ENCODE assay signal across 8 mouse cellular contexts in genomic region chr6:37439676-37440490, GRCm38 (mm10). TPM values are rescaled to one million over a fixed set of nuclear protein-coding genes. Genes with fewer than 3 reads are reported as not detected.
DNase-seq lines count a peak whose midpoint lies in the region; ATAC-seq lines count a peak whose summit lies in the region.

No protein-coding gene starts in this region.

- WGBS in hindbrain, embryonic 13.5 days = 61% methylated on average over 13 of the region's 13 CpGs
- 68% methylated on average over 13 of the region's 13 CpGs for WGBS in liver, embryonic 15.5 days (ENCODE audit: insufficient replicate concordance)

- H3K36me3 ChIP-seq in erythroblast, embryonic 14.5 days (ENCODE audit: control insufficient read depth) = no peaks in the 10 kb centered on the region; the same call in 1 of the 2 replicates
- no peaks in the 10 kb centered on the region for H3K36me3 ChIP-seq in hindbrain, embryonic 13.5 days
- H3K36me3 ChIP-seq in liver, embryonic 15.5 days (replicated peaks) = no peaks in the 10 kb centered on the region

- peak overlapping the region; percentile 43; the same call in 1 of the 2 replicates for H3K27ac ChIP-seq in brown adipose tissue, adult 24 weeks (replicated peaks; ENCODE audit: low read depth, low read length)
- H3K27ac ChIP-seq in hindbrain, embryonic 13.5 days = no peak overlapping the region
- no peak overlapping the region for H3K27ac ChIP-seq in liver, embryonic 15.5 days (replicated peaks)

- H3K4me2 ChIP-seq in hindbrain, embryonic 13.5 days = peak overlapping the region; percentile 88
- peak overlapping the region; percentile 86 for H3K4me2 ChIP-seq in liver, embryonic 15.5 days

- DNase-seq in yolk sac, embryonic 10.5 days (ENCODE audit: low spot score) = peak; percentile 37
- no peak for DNase-seq in urinary bladder, adult 2 months (ENCODE audit: low spot score)
- DNase-seq in urinary bladder, postnatal 36 days (ENCODE audit: low spot score in 2 of 2) = no peak

- peak overlapping the region; percentile 76 for H3K4me3 ChIP-seq in erythroblast, embryonic 14.5 days (replicated peaks)
- H3K4me3 ChIP-seq in brown adipose tissue, adult 24 weeks (ENCODE audit: insufficient read depth, low read depth, low read length) = peak overlapping the region; percentile 80
- peak overlapping the region; percentile 77 for H3K4me3 ChIP-seq in hindbrain, embryonic 13.5 days
- H3K4me3 ChIP-seq in liver, embryonic 15.5 days (replicated peaks) = peak overlapping the region; percentile 77

- no peak for ATAC-seq in erythroblast, adult 5-6 weeks (replicated peaks; ENCODE audit: low FRiP score, poor library complexity, severe bottlenecking)
- no peak for ATAC-seq in hindbrain, embryonic 13.5 days (ENCODE audit: low FRiP score)
- ATAC-seq in liver, embryonic 15.5 days (ENCODE audit: insufficient read depth) = no peak

- H3K27me3 ChIP-seq in erythroblast, embryonic 14.5 days (ENCODE audit: control insufficient read depth) = peaks cover 13% of the 10 kb centered on the region
- peaks cover 11% of the 10 kb centered on the region; the same call in 1 of the 2 replicates for H3K27me3 ChIP-seq in hindbrain, embryonic 13.5 days
- no peaks in the 10 kb centered on the region for H3K27me3 ChIP-seq in liver, embryonic 15.5 days

- peaks cover 25% of the 10 kb centered on the region for H3K4me1 ChIP-seq in erythroblast, embryonic 14.5 days (ENCODE audit: control insufficient read depth)
- H3K4me1 ChIP-seq in brown adipose tissue, adult 24 weeks (ENCODE audit: control insufficient read depth, insufficient read depth, insufficient read length, low read length) = no peaks in the 10 kb centered on the region; the same call in 1 of the 2 replicates
- H3K4me1 ChIP-seq in hindbrain, embryonic 13.5 days (replicated peaks) = peaks cover 14% of the 10 kb centered on the region
- H3K4me1 ChIP-seq in liver, embryonic 15.5 days (replicated peaks) = peaks cover 42% of the 10 kb centered on the region

- H3K9me3 ChIP-seq in erythroblast, embryonic 14.5 days (ENCODE audit: control insufficient read depth, low read length) = no peaks in the 10 kb centered on the region
- H3K9me3 ChIP-seq in hindbrain, embryonic 13.5 days = no peaks in the 10 kb centered on the region
- H3K9me3 ChIP-seq in liver, embryonic 15.5 days (replicated peaks) = no peaks in the 10 kb centered on the region

- peak overlapping the region; percentile 75 for H3K9ac ChIP-seq in hindbrain, embryonic 13.5 days
- H3K9ac ChIP-seq in liver, embryonic 15.5 days = 0 out of 2 replicates have a peak overlapping the region, but pooled peaks have one; percentile 63

RNA-seq across cellular contexts. Expression of gene Creb3l2, which starts 2.1 kb away (rescaled TPM):
- under 0.01 and 0.01 TPM in 2 replicates for polyA plus RNA-seq in erythroblast, embryonic 14.5 days (2012)
- 2.5 and 2.9 TPM in 2 replicates for total RNA-seq in erythroblast, adult 5-6 weeks (2015; ENCODE audit: low replicate concordance)
- total RNA-seq in erythroblast, adult 5-6 weeks (2017; ENCODE audit: low replicate concordance) = 0.70 and 1.1 TPM in 2 replicates
- polyA plus RNA-seq in brown adipose tissue, adult 24 weeks (2012; ENCODE audit: insufficient read depth, insufficient read length, missing spikeins) = 6.5 and 6.6 TPM in 2 replicates
- 4.1 and 4.6 TPM in 2 replicates for polyA plus RNA-seq in hindbrain, embryonic 13.5 days (2015; fragmentation: Nextera tagmentation; extraction: Ambion mirVana)
- 3.0 and 3.8 TPM in 2 replicates for polyA plus RNA-seq in liver, embryonic 15.5 days (2015; fragmentation: Nextera tagmentation; extraction: Ambion mirVana)
- polyA plus RNA-seq in urinary bladder, adult 2 months (2012; rRNA removed) = 35.0 and 42.5 TPM in 2 replicates
